Mouse (Mus musculus) right cerebral cortex, postnatal 10 days (tissue): ENCODE results near the gene Olfr10.
A peak's percentile ranks its signal among the peaks of the same experiment; 100 is the strongest.
"Not testable (repeated sequence)": the region's sequence is repeated elsewhere in the genome, so short reads cannot be mapped to it uniquely, and the experiment has no call there.

Source experiments
- DNase-seq, 2 experiments: peaks; one replicate each; pipeline ENCODE4 v3.0.0; 2021; ENCODE audit warnings: low spot score in 2 of 2

The Olfr10 gene

GRCm38 (mm10) chr11:49304441-49304840, at the start of gene Olfr10:
TSS of gene Olfr10 (plus strand) at chr11:49304741.
- DNase-seq = no peak

- DNase-seq = no peak
Measured at GRCm38 (mm10) chr11:49259296-49259695, 45.2 kb upstream of the Olfr10 start.

- no peak for DNase-seq
Measured at GRCm38 (mm10) chr11:49259829-49260228, 44.7 kb upstream of the Olfr10 start.

- DNase-seq = no peak
Measured at GRCm38 (mm10) chr11:49260598-49261312, 43.8 kb upstream of the Olfr10 start.

- DNase-seq = no peak
Measured at GRCm38 (mm10) chr11:49261313-49261855, 43.2 kb upstream of the Olfr10 start.

GRCm38 (mm10) chr11:49262286-49262685, 42.3 kb upstream of the Olfr10 start:
- no peak for DNase-seq

GRCm38 (mm10) chr11:49263149-49263548, 41.4 kb upstream of the Olfr10 start:
- no peak for DNase-seq

GRCm38 (mm10) chr11:49264081-49264480, 40.5 kb upstream of the Olfr10 start:
- no peak for DNase-seq

- no peak for DNase-seq
Measured at GRCm38 (mm10) chr11:49264622-49265021, 39.9 kb upstream of the Olfr10 start.

- DNase-seq = no peak
Measured at GRCm38 (mm10) chr11:49265101-49265500, 39.4 kb upstream of the Olfr10 start.

GRCm38 (mm10) chr11:49266671-49267070, 37.9 kb upstream of the Olfr10 start:
- DNase-seq = no peak

- DNase-seq = no peak
Measured at GRCm38 (mm10) chr11:49267316-49267715, 37.2 kb upstream of the Olfr10 start.

GRCm38 (mm10) chr11:49267970-49268579, 36.5 kb upstream of the Olfr10 start:
- no peak for DNase-seq

GRCm38 (mm10) chr11:49269761-49270160, 34.8 kb upstream of the Olfr10 start:
- no peak for DNase-seq

- no peak for DNase-seq
Measured at GRCm38 (mm10) chr11:49270368-49270767, 34.2 kb upstream of the Olfr10 start.

- peak; percentile 50 to 68 for DNase-seq
Measured at GRCm38 (mm10) chr11:49271334-49271733, 33.2 kb upstream of the Olfr10 start.

- DNase-seq = no peak
Measured at GRCm38 (mm10) chr11:49273834-49274519, 30.6 kb upstream of the Olfr10 start.

GRCm38 (mm10) chr11:49278222-49278621, 26.3 kb upstream of the Olfr10 start, which contains the start of gene Olfr1393:
TSS of gene Olfr1393 (plus strand) at chr11:49278304.
- DNase-seq = no peak

GRCm38 (mm10) chr11:49284982-49285381, 19.6 kb upstream of the Olfr10 start, which contains the start of gene Olfr1392:
TSS of gene Olfr1392 (plus strand) at chr11:49285282.
- DNase-seq = not testable (repeated sequence)

- DNase-seq = peak in 1 of 2 experiments; percentile 40
Measured at GRCm38 (mm10) chr11:49287251-49287650, 17.3 kb upstream of the Olfr10 start.

- peak; percentile 46 to 64 for DNase-seq
Measured at GRCm38 (mm10) chr11:49292777-49293176, 11.8 kb upstream of the Olfr10 start.

GRCm38 (mm10) chr11:49308547-49308946, 4.0 kb downstream of the Olfr10 start:
- not testable (repeated sequence) for DNase-seq
